Mouse (Mus musculus): Measurements from ENCODE around the gene Mboat7.

The Mboat7 gene

DNA sequence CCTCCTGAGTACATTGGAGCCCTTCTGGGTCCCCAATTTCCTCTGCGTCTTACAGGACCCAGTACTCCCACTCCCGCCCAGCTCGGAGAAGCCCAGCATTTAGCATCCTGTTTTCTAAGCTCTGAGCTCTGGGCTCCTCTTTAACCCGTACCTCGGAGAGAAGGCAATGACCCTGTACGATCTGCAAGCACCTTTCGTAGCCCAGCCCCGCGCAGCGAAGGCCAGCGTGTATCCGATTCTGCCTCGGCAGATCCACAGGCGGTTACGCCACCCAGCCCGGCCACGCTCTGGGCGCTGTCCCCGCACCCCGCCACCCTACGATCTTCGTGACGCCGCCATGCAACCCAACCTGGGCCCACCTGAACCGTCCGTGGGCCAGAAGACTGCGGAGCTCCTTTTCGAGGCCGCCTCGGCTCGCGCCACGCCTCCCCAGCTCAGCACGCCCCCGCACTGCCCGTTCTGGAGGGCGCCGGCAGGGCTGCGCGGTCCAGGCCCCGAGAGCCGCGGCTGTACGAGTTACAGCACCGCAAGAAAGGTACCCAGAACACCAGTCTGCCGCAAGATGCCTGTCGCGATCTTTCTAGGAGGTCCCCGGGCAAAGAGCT lies 839 bp downstream of the Mboat7 start, which contains the start of gene Tsen34:
TSS of gene Tsen34 (plus strand) at position 482 of the 605 bp plus-strand sequence.
- DNase-seq (ENCODE audit: low spot score in 2 of 2) = no peak

DNA sequence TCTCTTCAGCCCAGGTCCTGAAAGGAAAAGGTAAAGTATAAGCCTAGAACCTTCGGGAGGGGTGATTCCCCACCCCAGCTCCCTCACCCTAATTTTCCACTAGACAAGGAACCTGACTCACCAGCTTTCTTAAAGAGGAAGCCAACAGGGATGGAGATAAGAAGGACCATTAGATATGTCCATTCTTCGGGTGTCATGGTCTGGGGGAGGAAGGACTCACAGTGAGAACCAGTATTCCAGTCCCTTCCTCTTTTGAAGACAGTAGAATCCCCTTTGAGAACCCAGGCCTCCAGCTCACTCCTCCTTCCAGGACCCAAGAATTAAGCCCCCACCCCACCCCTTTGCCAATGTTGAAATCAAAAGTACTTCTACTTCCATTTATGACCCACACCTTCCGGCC lies 1.4 kb downstream of the Mboat7 start:
- DNase-seq (ENCODE audit: low spot score in 2 of 2) = no peak

DNA sequence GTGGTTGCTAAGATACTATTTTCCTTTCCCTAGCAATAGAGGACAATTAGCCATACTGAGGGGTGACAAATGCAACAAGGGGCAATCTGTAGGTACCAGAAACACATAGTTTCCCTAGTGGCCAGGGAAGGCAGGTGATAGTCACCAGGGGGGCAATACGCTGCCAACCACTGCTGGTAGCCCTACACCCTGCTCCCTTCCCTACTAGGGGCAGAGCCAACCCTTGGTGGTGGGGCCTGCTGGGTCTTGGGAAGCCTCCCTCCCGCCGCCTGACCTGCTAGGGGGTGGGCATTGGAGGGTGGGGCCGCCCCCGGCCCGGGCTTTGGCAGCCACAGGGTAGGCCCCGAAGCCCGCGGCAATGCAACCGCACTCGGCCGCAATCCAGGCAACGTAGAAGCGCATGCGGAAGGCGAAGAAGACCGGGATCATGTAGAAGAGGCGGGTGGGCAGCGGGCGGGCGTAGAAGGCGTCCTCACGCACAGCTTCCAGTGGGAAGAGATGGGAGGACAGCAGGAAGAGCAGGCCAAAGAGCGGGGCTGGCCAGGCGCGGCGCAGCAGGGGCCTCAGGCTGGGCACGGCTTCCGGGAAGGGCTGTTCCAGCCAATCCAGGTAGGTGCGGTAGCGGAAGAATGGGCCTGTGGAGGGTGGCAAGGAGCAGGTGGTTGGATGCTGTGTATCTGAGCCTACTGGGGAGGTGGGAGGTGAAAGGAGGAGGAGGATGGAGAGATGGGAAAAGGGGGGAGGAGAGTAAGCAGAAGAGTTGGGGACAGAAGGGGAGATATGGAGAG lies 7.7 kb downstream of the Mboat7 start:
- DNase-seq (ENCODE audit: low spot score in 2 of 2) = no peak

DNA sequence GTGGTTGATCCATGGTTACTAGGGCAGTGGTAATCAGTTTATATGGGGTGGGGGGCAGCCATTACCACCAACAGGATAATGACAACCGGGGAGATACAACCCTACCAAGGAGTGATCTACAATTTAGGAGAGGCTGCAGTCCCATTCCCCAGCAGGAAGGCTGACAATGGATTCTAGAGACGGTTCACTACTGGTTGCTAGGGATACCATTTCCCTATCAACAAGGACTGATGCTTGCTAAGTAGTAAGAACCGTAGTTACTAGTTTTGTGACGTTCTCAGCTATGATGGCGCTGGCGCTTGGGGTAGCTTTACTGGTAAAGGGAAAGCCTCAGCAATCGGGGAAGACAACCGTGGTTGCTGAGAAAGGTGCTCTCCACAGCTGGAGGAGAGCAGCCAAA lies 8.6 kb downstream of the Mboat7 start:
- DNase-seq (ENCODE audit: low spot score in 2 of 2) = no peak

- DNase-seq (ENCODE audit: low spot score in 2 of 2) = no peak
These were observed 9.3 kb downstream of the Mboat7 start for GRCm38 (mm10) chr7:3683908-3684550.

DNA sequence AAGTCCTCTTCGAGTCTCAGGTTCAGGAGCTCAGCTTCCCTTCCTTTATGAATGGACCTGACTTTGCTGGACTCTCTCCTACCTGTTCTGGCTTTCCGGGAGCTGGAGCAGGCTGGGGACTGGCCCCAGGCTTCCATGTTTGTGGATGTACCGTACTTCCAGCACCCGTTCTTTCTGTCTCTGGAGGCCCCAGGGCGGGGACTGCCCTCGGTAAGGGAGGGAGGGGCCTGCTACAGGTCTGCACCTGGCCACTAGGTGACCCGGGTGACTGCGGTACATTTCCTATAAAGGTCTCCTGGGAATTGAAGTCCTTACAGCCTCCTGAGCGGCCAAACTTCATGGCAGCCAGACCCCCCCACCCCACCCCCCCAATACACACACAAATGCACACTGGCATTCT lies 16.0 kb downstream of the Mboat7 start, which contains the start of gene Tmc4:
TSS of gene Tmc4 (minus strand) at position 212 of the 400 bp plus-strand sequence.
- no peak for DNase-seq (ENCODE audit: low spot score in 2 of 2)

DNA sequence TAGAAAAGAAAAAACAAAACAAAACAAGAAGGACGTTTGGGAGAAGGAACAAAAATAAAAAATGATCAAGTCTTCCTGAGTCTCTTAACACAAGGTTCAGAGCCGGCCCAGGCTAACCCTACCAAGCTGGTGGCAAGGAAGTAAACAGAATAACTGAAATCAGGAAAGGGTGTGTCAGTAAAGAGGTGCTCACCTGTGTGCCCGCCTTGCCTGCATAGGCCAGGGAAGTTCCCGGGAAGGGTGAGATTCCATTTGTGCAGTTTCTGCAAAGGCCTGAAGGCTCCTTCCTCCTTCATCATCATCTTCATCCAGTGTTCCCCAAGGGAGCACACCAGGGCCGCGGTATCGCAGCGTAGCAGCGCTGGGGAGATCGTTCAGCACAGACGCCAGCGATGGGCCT lies 17.0 kb downstream of the Mboat7 start:
- no peak for DNase-seq (ENCODE audit: low spot score in 2 of 2)

DNA sequence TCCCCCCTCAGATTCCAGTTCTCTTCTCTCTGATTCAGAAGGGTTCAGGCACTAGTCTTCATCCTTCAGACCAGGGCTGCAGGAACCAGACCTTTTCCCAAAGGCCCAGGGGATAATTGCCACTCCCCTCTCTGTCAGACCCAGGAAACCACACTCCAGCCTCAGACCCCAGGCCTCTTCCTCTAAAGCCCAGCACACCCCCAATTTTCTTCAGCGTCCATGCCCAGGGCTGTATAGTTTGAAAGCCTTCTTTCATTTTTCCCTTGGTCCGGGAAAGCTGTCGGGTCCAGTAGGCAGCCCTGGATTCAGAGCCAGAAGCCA lies 18.1 kb downstream of the Mboat7 start:
- DNase-seq (ENCODE audit: low spot score in 2 of 2) = no peak

GRCm38 (mm10) chr7:3674507-3675227 lies 18.7 kb downstream of the Mboat7 start:
- DNase-seq (ENCODE audit: low spot score in 2 of 2) = peak; percentile 79 to 94

DNA sequence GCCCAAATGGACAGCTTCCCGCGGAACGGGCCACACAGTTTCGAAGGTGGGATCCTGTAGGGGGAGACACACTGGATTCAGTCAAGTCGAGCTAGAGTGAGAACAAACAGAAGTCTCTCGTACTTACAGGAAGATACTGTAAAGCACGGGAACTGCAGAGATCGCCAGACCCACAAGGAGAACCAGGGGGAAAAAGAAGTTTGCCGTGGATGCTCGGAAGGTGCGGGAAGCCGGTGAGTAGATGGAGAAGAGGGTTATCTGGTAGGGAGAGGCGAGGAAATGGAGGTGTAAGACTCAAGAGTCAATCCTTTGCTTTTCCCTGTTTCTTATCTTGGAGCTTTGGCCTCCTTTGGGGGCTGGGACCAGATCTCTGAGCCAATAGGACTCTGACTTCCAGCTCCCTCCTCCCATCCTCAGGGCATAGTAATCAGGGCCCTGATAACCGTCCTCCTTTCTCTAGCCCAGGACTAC lies 26.4 kb downstream of the Mboat7 start:
- DNase-seq (ENCODE audit: low spot score in 2 of 2) = no peak

DNA sequence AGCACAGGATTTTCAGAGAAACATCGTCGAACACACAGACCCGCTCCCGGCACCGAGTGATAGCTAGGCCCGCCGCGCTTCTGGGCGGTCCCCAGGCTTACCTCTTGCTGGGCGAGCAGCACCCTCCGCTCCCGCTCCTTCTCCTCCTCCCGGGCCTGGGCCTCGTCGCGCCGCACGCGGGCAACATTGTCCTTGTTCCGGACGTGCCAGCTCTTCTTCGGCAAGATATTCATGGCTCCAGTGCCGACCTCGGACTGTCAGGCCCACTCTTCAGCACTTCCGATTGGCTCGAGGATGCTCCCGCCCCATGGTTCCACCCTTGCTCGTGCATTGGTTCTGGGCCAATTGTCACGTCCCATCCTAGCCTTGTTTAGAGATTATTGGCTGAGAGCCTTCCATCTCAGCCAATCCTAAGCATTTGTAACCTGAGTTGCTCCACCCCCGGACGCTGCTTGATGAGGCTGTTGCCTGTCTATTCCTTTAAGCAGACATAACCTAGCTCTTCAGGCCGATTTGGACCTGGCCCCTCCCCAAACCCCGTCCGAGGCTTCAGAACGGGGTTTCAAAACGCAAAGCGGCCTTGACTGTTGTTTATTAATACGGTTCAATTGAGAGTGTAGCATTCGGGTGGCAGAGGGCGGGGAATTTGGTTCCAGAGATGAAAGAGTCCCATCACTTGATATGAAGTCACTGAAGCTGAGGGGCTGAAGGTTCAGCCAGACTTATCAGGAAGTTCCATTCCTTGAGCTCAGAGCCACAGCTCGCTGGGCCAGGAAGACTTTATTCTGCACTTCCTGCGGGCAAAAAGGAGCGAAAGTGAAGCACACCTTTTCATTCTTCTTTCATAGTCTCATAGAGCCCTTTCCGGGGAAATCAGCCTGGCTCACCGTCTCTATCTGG lies 27.9 kb downstream of the Mboat7 start, which contains the start of gene Leng1:
TSS of gene Leng1 (minus strand) at position 626 of the 900 bp plus-strand sequence.
- peak; percentile 93 for DNase-seq (ENCODE audit: low spot score in 2 of 2)

- DNase-seq (ENCODE audit: low spot score in 2 of 2) = no peak
These were observed 28.7 kb downstream of the Mboat7 start for GRCm38 (mm10) chr7:3664524-3665214.

DNA sequence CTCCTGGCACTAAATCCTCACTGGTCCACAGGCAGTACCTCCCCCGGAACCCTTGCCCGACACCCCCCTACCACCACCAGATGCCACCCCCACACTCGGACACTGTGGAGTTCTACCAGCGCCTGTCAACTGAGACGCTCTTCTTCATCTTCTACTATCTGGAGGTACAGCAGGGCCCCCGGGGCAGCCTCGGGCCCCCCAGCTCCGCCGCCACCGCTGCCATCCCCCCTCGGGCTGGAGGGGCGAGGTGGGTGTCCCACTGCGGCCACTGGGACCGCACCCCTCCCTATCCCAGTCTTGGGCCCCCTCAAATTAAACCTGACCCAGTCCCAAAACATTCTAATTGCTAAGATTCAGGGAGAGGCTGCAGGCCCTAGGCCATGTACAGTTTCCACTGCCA lies 34.7 kb downstream of the Mboat7 start:
- no peak for DNase-seq (ENCODE audit: low spot score in 2 of 2)

DNA sequence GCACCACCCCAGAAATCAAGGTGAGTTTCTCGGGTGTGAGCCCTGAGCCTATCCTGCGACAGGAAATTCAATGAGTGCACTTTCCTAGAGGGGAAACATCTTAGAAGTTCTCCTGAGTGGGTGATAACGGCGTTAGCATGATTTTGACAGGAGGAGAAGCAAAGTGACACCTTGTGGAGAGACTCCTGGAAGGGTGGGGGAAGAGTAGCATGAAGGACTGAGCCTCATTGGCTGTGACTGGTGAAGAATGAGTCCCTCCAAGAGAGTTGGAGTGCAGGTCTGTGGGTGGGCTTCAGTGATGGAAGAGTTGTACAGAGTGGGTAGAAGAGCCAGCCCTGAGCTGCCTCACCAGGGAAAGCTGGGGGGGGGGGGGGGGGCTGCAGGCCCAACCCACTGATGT lies 36.4 kb downstream of the Mboat7 start:
- DNase-seq (ENCODE audit: low spot score in 2 of 2) = no peak

GRCm38 (mm10) chr7:3646641-3647040 lies 46.7 kb downstream of the Mboat7 start:
- no peak for DNase-seq (ENCODE audit: low spot score in 2 of 2)

GRCm38 (mm10) chr7:3646188-3646587 lies 47.1 kb downstream of the Mboat7 start:
- DNase-seq (ENCODE audit: low spot score in 2 of 2) = no peak

DNA sequence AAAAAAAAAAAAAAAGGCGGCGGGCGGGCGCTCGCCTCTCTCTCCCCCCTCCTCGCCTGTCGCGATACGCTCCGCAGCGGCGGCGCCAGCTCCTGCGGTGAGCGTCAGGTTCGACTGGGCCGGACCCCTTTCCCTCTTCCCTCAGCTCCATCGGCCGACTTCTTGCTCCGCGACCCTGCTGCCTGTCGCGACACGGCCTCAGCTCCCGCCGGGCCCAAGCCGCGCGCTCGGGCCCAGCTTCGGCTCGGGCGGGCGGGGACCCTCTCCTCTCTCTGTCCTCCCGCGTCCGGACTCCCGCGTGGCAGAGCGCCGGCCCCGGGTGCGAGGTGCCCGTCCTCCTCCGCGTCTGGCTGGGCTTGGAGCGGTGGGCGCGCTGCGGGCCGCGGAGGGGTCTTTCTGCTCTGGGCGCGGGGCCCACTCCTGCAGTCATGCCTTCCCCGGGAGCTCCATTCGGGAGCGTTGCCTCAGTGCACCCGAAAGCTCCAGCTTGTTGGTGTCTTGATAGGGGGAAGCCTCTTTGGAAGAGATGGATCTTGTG lies 47.8 kb downstream of the Mboat7 start:
- DNase-seq (ENCODE audit: low spot score in 2 of 2) = no peak

- DNase-seq (ENCODE audit: low spot score in 2 of 2) = peak; percentile 96 to 98
These were observed 48.4 kb downstream of the Mboat7 start, which contains the start of gene Cnot3 for GRCm38 (mm10) chr7:3644672-3645487. TSS of gene Cnot3 (plus strand) at chr7:3645268.

DNA sequence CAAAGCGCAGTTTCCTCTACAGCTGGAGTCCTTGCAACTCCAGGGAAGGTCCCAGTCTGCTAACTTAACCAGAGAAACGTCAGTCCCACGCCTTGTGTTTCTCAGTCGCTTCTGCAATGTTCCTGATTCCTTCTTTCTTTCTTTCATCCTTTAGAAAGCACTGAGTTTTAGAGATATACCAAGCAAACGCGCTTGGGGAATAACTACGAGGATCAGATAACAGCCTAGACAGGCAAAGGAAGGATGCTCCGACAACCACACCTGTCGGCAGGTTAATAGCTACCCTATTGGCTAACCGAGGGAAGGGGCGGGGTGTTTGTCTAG lies 49.0 kb downstream of the Mboat7 start:
- DNase-seq (ENCODE audit: low spot score in 2 of 2) = peak; percentile 93 to 94

Measured in spleen, postnatal 4 days (tissue).